Mouse (Mus musculus): ENCODE data around the gene Anp32b. TPM values are rescaled to one million over a fixed set of nuclear protein-coding genes. Genes with fewer than 3 reads are reported as not detected.

The Anp32b gene
- 1,527 and 1,581 TPM in 2 replicates for total RNA-seq (2015; ENCODE audit: low replicate concordance)
- total RNA-seq (2017; ENCODE audit: low replicate concordance): 312 and 462 TPM in 2 replicates

DNA sequence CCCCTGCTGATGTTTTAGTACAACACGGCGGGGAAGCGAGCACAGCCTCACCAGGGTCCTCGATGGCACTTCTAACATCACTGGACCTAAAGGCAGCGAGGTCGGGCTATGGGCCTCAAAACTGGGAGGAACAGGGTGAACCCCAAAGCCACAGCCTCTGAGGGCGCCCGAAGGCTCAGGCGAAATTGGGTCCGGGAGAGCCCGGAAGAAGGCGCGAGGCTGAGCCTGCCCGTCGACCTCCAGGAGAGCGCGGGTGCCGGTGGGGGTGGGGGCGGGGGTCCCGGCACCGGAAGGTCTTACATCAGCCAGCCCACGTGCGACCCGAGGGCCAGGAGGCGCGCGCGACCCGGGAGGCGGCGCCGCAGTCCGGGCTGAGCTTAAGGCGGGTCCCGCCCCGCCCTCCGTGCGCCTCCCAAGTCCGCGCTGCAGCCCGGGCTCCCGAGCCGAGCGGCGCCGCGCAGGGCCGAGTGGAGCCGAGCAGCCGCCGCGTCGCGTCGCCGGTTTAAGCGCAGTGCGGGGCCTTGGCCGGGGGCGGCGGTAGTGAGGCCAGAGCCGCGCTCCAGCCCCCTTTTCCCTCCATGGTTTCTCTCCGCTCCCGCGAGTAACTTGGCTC, at the start of gene Anp32b:
Gene Anp32b (plus strand): TSS at position 384 of the 613 bp plus-strand sequence.
- peak; percentile 73 for ATAC-seq (replicated peaks; ENCODE audit: low FRiP score, poor library complexity, severe bottlenecking)

DNA sequence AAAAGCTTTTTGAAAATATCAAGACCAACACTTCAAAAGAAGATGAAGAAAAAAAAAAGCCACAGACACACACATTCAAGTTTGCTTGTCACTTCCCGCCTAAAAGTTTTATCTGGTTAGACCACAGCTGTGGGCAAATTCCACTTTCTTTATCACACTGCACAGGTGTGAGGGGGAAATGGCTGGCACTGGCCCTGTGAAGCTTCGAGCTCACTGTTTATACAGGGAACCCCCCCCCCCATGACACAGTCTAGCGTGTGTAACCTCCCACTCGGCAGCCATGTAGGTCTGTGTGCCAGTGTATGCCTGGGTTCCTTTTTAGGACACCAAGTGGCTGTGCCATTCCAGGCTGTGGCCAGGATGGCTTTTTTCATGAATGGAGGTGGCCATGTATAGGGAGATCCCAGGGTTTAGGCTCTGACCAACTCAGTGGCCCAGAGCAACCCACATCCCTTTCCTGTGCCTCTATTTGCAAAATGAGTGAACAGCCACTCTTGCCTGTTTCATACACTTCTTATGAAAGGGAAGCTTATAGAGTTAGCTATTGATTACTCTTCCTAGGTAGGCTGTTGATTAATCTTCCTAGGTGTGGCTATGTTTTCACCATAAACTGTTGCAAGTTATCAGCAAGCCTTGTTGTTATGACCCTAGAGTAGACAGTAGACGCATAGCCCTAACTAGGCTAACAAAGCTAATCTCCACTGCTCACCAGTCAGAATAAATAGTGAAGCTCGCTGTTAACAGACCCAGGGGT, 46.5 kb upstream of the Anp32b start:
- ATAC-seq (replicated peaks; ENCODE audit: low FRiP score, poor library complexity, severe bottlenecking): peak; percentile 65

DNA sequence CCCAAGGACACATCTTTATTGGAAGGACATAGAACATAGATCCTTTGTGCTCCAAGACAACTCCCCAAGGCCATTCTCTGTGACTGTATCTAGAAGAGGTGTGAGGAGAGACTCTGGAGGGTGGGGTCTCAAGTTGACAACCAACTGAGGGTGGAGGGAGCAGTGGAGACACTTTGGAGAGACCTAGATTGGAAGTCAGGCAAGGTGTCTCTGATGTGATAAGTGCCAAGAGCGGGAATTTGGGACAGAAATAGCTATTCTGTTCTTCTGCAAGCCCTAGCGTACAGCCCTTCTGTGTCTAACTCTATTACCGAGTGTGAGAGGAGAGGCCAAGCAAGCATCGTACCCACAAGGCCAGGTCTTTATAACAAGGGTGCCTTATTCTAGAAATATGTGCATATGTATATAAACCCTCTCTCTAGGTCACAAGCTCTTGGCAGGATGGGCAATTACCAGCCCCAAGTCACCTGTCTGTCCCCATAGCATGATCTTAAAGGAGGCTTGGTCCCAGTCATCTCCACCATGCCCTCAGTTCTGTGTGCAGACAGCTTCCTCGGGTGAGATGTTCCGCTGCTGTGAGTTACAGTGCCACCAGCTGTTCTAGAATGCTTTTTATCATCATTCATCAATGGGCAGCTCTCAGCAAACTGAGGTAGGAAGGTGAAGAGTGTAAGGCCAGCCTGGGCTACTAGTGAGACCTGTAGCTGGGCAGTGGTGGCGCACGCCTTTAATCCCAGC, 43.6 kb upstream of the Anp32b start:
- ATAC-seq (replicated peaks; ENCODE audit: low FRiP score, poor library complexity, severe bottlenecking): peak; percentile 63

- ATAC-seq (replicated peaks; ENCODE audit: low FRiP score, poor library complexity, severe bottlenecking): peak; percentile 76
Observed at GRCm38 (mm10) chr4:46410677-46411076, 40.0 kb upstream of the Anp32b start.

DNA sequence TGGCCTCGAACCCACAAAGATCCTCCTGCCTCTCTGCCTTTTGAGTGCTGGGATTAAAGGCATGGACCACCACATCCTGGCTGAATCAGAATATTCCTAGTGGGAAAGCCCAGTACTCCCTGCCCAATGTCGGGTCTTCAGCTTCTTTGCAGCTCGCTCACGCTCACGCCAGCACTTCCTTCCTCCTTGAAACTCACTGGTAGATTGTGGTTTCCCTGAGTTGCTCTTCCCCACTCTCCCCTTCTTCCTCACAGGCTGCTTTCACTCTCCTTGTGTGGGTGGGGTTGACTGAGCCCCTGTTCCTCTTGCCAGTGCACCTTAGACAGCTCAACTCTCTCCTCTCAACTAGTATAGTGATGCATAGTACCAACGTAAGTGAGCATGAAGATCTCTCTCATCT, 39.2 kb upstream of the Anp32b start:
- no peak for ATAC-seq (replicated peaks; ENCODE audit: low FRiP score, poor library complexity, severe bottlenecking)

- no peak for ATAC-seq (replicated peaks; ENCODE audit: low FRiP score, poor library complexity, severe bottlenecking)
Observed at GRCm38 (mm10) chr4:46412113-46412512, 38.6 kb upstream of the Anp32b start.

- ATAC-seq (replicated peaks; ENCODE audit: low FRiP score, poor library complexity, severe bottlenecking): no peak
Observed at GRCm38 (mm10) chr4:46413406-46413805, 37.3 kb upstream of the Anp32b start, which contains the start of gene Hemgn. Hemgn (minus strand) TSS chr4:46413506.

DNA sequence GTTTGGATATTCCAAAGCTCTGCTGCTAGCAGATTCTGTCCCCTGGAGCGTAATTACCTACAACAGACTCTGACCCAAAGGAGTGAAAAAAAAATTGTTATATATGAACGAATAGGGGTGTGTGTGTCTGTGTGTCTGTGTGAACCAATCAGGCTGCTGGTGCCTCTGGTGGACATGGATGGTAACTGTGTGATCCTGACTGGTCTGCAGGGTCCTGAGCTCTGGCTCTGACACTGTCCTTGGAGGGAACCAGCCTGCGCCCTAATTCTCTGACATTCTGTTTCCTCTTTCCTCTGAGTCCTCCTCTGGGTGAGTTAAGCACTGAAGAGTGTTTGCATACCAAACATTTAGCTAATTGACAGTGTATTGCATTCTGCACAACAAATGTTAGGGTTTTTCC, 33.2 kb upstream of the Anp32b start:
- ATAC-seq (replicated peaks; ENCODE audit: low FRiP score, poor library complexity, severe bottlenecking): peak; percentile 91

- no peak for ATAC-seq (replicated peaks; ENCODE audit: low FRiP score, poor library complexity, severe bottlenecking)
Observed at GRCm38 (mm10) chr4:46418851-46419250, 31.9 kb upstream of the Anp32b start.

DNA sequence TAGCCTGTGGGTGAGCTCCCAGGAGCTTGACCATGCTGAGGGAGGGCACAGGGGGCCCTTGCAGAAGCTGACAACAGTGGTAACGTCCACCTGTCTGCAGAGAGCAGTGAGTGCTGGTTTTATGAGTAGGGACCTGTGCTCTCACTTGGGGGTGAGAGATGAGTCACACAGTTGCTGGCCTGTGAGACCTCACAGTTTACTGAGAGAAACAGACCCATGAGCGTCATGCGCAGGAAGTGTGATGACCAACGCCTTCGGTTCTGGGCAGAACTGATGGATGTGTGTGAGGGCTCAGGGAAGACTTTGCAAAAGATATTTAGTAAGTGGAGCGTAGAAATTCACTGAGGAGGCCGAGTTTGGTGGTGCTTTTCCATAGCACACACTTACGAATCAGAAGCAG, 28.1 kb upstream of the Anp32b start:
- no peak for ATAC-seq (replicated peaks; ENCODE audit: low FRiP score, poor library complexity, severe bottlenecking)

DNA sequence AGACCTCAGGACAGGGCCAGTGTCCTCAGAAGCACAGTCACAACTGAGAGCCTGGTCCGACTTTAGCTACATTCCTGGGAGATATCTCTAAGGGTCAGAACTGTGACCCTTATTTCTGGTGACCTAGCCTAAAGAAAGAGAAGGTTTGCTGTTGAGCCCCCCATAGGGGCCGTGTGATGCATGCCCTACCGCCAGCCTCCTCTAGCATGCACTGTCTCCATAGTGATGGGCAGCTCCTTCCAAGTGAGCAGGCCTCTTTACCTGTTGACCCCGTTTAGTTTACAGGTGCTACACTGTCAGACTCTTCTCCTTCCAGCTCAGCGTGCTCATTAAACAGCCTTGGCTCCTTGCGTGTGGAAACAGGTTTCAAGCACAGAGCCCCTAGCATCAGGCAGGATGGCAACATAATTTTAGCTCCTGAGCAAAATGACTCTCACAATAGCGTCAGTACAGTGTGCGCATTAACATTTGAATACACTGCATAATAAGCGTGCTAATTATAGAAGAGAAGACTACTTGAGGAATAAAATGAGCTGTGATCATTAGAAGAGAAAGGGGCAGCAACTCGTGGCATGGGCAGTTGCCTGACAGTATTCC, 21.7 kb upstream of the Anp32b start:
- no peak for ATAC-seq (replicated peaks; ENCODE audit: low FRiP score, poor library complexity, severe bottlenecking)

GRCm38 (mm10) chr4:46432339-46433036, 18.2 kb upstream of the Anp32b start:
- peak; percentile 98 for ATAC-seq (replicated peaks; ENCODE audit: low FRiP score, poor library complexity, severe bottlenecking)

DNA sequence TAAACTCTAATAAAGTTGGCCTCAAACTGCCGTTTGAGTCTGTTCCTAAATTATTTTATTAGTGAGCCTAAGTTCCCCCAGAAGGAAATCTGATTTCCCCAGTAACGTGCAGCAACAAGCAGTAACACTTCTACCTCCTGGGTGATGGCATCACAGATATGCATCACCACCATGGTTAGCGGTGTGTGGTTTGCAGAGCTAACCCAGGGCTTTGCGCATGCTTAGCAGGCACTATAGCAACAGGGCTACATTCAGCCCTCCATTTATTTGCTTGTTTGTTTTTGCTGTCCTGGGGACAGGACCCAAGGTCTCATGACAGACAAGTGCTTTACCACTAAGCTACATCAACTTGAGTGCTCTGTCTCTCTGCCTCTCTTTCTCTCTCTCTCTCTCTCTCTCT, 8.2 kb upstream of the Anp32b start:
- ATAC-seq (replicated peaks; ENCODE audit: low FRiP score, poor library complexity, severe bottlenecking): peak; percentile 30; the same call in 1 of the 2 replicates

- ATAC-seq (replicated peaks; ENCODE audit: low FRiP score, poor library complexity, severe bottlenecking): no peak
Observed at GRCm38 (mm10) chr4:46445237-46445945, 5.3 kb upstream of the Anp32b start.

GRCm38 (mm10) chr4:46447461-46447860, 3.2 kb upstream of the Anp32b start:
- ATAC-seq (replicated peaks; ENCODE audit: low FRiP score, poor library complexity, severe bottlenecking): no peak

DNA sequence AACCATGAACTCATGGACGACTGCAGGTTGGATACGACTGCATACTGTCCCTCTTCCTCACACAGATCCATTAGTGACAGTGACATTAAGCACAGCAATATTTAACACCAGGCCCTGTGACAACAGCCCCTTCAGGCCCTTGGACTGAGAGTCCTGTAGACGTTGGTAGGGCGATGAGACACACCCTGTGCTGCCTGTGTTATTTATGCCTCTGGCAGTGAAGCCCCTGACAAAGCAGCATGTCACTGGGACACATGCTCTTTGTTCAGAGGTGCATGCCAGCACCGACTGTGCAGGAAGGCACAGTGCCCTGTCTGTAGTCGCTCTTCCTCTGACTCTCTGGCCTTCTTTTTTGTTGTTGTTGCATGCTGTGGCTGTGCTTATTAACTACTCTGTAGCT, 1.8 kb upstream of the Anp32b start:
- peak; percentile 13; the same call in 1 of the 2 replicates for ATAC-seq (replicated peaks; ENCODE audit: low FRiP score, poor library complexity, severe bottlenecking)

GRCm38 (mm10) chr4:46450020-46450518, 633 bp upstream of the Anp32b start:
- no peak for ATAC-seq (replicated peaks; ENCODE audit: low FRiP score, poor library complexity, severe bottlenecking)

DNA sequence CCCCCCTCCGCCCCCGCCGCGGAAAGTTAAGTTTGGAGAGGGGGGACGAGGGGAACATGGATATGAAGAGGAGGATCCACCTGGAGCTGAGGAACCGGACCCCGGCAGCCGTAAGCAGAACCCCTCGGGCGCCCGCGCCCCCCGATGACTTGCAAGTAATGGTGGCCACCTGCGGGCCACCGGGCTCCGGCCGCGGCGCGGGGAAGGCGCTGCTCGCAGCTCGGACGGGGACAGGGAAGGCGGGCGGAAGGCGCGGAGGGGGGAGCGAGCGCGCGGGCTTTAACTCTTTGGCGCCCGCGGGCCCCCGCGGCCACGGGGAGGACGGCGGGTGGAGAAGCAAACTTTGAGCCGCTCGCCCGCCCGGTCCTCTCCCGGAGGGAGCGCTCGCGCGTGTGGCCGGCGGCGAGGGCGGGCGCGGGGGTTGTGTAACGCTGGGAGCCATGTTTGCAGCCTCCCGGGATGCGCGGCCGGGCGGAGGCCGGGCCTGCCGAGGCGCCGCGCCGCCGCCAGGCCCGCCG, 597 bp downstream of the Anp32b start:
- ATAC-seq (replicated peaks; ENCODE audit: low FRiP score, poor library complexity, severe bottlenecking): no peak

Data from erythroid progenitor cell, adult 5-6 weeks (primary cell).